Mouse (Mus musculus): ENCODE measurements around the gene Rpl32. TPM values are rescaled to one million over a fixed set of nuclear protein-coding genes. Genes with fewer than 3 reads are reported as not detected.

Rpl32 gene
- total RNA-seq (2017), result 6,938 and 7,194 TPM in 2 replicates

- ATAC-seq (replicated peaks; ENCODE audit: low read depth, poor library complexity, severe bottlenecking), result peak; percentile 85
Measured at GRCm38 (mm10) chr6:115808488-115809231, at the start of gene Rpl32. TSS of gene Rpl32 (minus strand) at chr6:115808747.

GRCm38 (mm10) chr6:115856361-115856745, 47.8 kb upstream of the Rpl32 start:
- ATAC-seq (replicated peaks; ENCODE audit: low read depth, poor library complexity, severe bottlenecking), result no peak

GRCm38 (mm10) chr6:115855733-115856360, 47.3 kb upstream of the Rpl32 start:
- ATAC-seq (replicated peaks; ENCODE audit: low read depth, poor library complexity, severe bottlenecking), result no peak

- ATAC-seq (replicated peaks; ENCODE audit: low read depth, poor library complexity, severe bottlenecking), result no peak
Measured at GRCm38 (mm10) chr6:115854432-115854831, 45.9 kb upstream of the Rpl32 start.

- no peak for ATAC-seq (replicated peaks; ENCODE audit: low read depth, poor library complexity, severe bottlenecking)
Measured at GRCm38 (mm10) chr6:115853985-115854384, 45.4 kb upstream of the Rpl32 start.

- peak; percentile 96 for ATAC-seq (replicated peaks; ENCODE audit: low read depth, poor library complexity, severe bottlenecking)
Measured at GRCm38 (mm10) chr6:115853091-115853813, 44.7 kb upstream of the Rpl32 start, which contains the start of the genes Mbd4 and Ift122. TSS of gene Mbd4 (minus strand) at chr6:115853371. TSS of gene Ift122 (plus strand) at chr6:115853470.

- ATAC-seq (replicated peaks; ENCODE audit: low read depth, poor library complexity, severe bottlenecking), result no peak
Measured at GRCm38 (mm10) chr6:115852446-115853090, 44.0 kb upstream of the Rpl32 start.

- no peak for ATAC-seq (replicated peaks; ENCODE audit: low read depth, poor library complexity, severe bottlenecking)
Measured at GRCm38 (mm10) chr6:115848598-115849304, 40.2 kb upstream of the Rpl32 start.

GRCm38 (mm10) chr6:115846640-115847411, 38.3 kb upstream of the Rpl32 start:
- peak; percentile 96 for ATAC-seq (replicated peaks; ENCODE audit: low read depth, poor library complexity, severe bottlenecking)

- no peak for ATAC-seq (replicated peaks; ENCODE audit: low read depth, poor library complexity, severe bottlenecking)
Measured at GRCm38 (mm10) chr6:115845006-115845405, 36.5 kb upstream of the Rpl32 start.

- no peak for ATAC-seq (replicated peaks; ENCODE audit: low read depth, poor library complexity, severe bottlenecking)
Measured at GRCm38 (mm10) chr6:115838745-115839144, 30.2 kb upstream of the Rpl32 start.

GRCm38 (mm10) chr6:115838161-115838597, 29.6 kb upstream of the Rpl32 start, which contains the start of gene Efcab12:
TSS of gene Efcab12 (minus strand) at chr6:115838412.
- ATAC-seq (replicated peaks; ENCODE audit: low read depth, poor library complexity, severe bottlenecking), result peak; percentile 99

- ATAC-seq (replicated peaks; ENCODE audit: low read depth, poor library complexity, severe bottlenecking), result no peak
Measured at GRCm38 (mm10) chr6:115833861-115834260, 25.3 kb upstream of the Rpl32 start.

GRCm38 (mm10) chr6:115832152-115832850, 23.8 kb upstream of the Rpl32 start:
- ATAC-seq (replicated peaks; ENCODE audit: low read depth, poor library complexity, severe bottlenecking), result no peak

- no peak; the same call in 1 of the 2 replicates for ATAC-seq (replicated peaks; ENCODE audit: low read depth, poor library complexity, severe bottlenecking)
Measured at GRCm38 (mm10) chr6:115830779-115831601, 22.4 kb upstream of the Rpl32 start.

- ATAC-seq (replicated peaks; ENCODE audit: low read depth, poor library complexity, severe bottlenecking), result peak; percentile 100
Measured at GRCm38 (mm10) chr6:115823850-115824464, 15.4 kb upstream of the Rpl32 start.
